Mouse (Mus musculus): ENCODE results near the gene Zdhhc20. TPM values are rescaled to one million over a fixed set of nuclear protein-coding genes. Genes with fewer than 3 reads are reported as not detected.
"Not testable (repeated sequence)": the region's sequence is repeated elsewhere in the genome, so short reads cannot be mapped to it uniquely, and the experiment has no call there.

Zdhhc20 gene
- polyA plus RNA-seq, 1 experiment from 2014 or later = 46.7 TPM

DNA sequence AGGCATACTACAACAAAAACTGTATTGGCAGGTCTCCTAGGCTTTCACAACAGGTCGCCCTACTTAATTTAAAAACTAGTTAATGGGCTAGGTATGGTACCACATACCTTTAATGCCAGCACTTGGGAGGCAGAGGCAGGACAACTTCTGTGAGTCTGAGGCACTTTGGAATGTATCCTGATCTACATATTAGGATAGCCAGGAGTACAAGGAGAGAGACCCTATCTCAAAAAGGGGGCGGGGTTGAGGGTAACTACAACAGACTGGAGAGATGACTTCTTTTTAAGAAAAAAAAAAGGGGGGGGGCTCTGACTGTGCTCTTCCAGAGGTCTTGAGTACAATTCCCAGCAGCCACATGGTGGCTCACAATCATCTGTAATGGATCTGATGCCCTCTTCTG, 41.4 kb downstream of the Zdhhc20 start:
- H3K27me3 ChIP-seq (replicated peaks; ENCODE audit: control insufficient read depth, insufficient read depth, low read length) = no peaks in the 10 kb centered on the region
- H3K9me3 ChIP-seq (ENCODE audit: control insufficient read depth, low read length) = no peaks in the 10 kb centered on the region
- no peak overlapping the region for H3K4me3 ChIP-seq (replicated peaks; ENCODE audit: low read length)
- no peak overlapping the region for H3K27ac ChIP-seq (ENCODE audit: low read length)
- no peaks in the 10 kb centered on the region for H3K4me1 ChIP-seq (replicated peaks; ENCODE audit: control insufficient read depth, insufficient read depth, low read length)
- no peaks in the 10 kb centered on the region; the same call in none of the 2 replicates for H3K36me3 ChIP-seq (ENCODE audit: control insufficient read depth, insufficient read depth)
- no peak overlapping the region for H3K4me2 ChIP-seq (ENCODE audit: low read length)
- 100% methylated on average over 2 of the region's 2 CpGs for WGBS
- H3K9ac ChIP-seq (replicated peaks; ENCODE audit: low read depth, low read length) = no peak overlapping the region
- ATAC-seq = no peak

DNA sequence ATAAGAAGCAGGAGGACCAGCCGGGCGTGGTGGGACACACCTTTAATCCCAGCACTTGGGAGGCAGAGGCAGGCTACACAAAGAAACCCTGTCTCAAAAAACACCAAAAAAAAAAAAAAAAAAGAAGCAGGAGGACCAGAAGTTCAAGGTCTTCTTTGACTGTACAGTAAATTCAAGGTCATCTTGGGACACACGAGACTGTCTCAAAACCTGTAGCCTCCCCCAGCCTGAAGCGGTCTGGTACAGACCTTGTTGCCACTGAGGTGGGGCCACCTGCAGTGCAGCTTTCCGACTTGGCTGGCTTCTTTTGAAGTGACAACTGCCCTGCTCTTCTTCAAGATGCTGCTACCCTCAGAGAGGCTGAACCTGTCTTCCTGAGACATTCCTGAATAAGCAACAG, 42.0 kb downstream of the Zdhhc20 start:
- H3K27ac ChIP-seq (ENCODE audit: low read length); H3K27me3 ChIP-seq (replicated peaks; ENCODE audit: control insufficient read depth, insufficient read depth, low read length); H3K9ac ChIP-seq (replicated peaks; ENCODE audit: low read depth, low read length); H3K9me3 ChIP-seq (ENCODE audit: control insufficient read depth, low read length); H3K36me3 ChIP-seq (ENCODE audit: control insufficient read depth, insufficient read depth); ATAC-seq; H3K4me2 ChIP-seq (ENCODE audit: low read length); H3K4me1 ChIP-seq (replicated peaks; ENCODE audit: control insufficient read depth, insufficient read depth, low read length); H3K4me3 ChIP-seq (replicated peaks; ENCODE audit: low read length): not testable (repeated sequence)
- WGBS = 86% methylated on average over 5 of the region's 5 CpGs

DNA sequence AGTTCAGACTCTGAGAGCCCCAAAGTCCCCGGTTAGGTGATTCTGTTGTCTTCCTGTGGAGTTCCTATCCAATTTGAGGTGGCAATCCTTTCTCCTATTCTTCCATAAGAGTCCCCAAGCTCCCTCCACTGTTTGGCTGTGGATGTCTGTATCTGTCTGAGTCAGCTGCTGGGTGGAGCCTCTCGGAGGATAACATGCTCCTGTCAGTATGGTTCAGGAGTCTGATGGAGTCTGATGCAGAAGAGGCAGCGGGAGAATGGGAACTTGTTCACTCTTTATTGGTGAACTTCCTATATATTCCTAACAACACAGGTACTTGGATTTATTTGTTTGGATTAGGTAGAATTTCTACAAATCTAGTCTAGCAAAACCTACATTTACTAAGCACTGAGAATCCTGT, 45.5 kb downstream of the Zdhhc20 start:
- 92% methylated on average over 3 of the region's 3 CpGs for WGBS
- no peak overlapping the region for H3K9ac ChIP-seq (replicated peaks; ENCODE audit: low read depth, low read length)
- H3K4me1 ChIP-seq (replicated peaks; ENCODE audit: control insufficient read depth, insufficient read depth, low read length) = no peaks in the 10 kb centered on the region
- H3K27ac ChIP-seq (ENCODE audit: low read length) = no peak overlapping the region
- no peak overlapping the region for H3K4me3 ChIP-seq (replicated peaks; ENCODE audit: low read length)
- ATAC-seq = no peak
- no peaks in the 10 kb centered on the region for H3K9me3 ChIP-seq (ENCODE audit: control insufficient read depth, low read length)
- H3K4me2 ChIP-seq (ENCODE audit: low read length) = no peak overlapping the region
- H3K36me3 ChIP-seq (ENCODE audit: control insufficient read depth, insufficient read depth) = peaks cover 9% of the 10 kb centered on the region
- H3K27me3 ChIP-seq (replicated peaks; ENCODE audit: control insufficient read depth, insufficient read depth, low read length) = no peaks in the 10 kb centered on the region

DNA sequence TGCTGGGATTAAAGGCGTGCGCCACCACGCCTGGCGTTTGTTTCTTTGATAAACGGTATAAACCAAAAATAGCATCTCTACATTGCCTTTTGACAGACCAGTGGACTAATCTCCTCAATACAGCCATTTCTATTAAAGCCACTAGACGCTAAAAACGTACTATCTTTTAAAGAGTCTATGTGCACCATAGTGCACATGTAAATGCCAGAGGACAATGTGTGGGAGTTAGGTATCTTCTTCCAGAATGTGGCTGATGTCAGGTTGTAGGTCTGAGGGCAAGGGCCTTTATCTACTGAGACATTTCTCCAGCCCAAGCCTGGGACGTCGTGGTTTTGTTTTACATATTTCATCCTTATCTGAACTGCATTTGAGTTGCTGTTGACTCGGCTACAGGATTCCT, 54.9 kb downstream of the Zdhhc20 start:
- Histone ChIP-seq H3K9me3 (ENCODE audit: control insufficient read depth, low read length) (no peaks in the 10 kb centered on the region), H3K9ac (replicated peaks; ENCODE audit: low read depth, low read length) (no peak overlapping the region), H3K4me1 (replicated peaks; ENCODE audit: control insufficient read depth, insufficient read depth, low read length) (no peaks in the 10 kb centered on the region), H3K27ac (ENCODE audit: low read length) (no peak overlapping the region), H3K36me3 (ENCODE audit: control insufficient read depth, insufficient read depth) (peaks cover 18% of the 10 kb centered on the region), H3K27me3 (replicated peaks; ENCODE audit: control insufficient read depth, insufficient read depth, low read length) (no peaks in the 10 kb centered on the region), H3K4me3 (replicated peaks; ENCODE audit: low read length) (no peak overlapping the region), H3K4me2 (ENCODE audit: low read length) (no peak overlapping the region)
- no peak for ATAC-seq
- 93% methylated on average over 10 of the region's 10 CpGs for WGBS

DNA sequence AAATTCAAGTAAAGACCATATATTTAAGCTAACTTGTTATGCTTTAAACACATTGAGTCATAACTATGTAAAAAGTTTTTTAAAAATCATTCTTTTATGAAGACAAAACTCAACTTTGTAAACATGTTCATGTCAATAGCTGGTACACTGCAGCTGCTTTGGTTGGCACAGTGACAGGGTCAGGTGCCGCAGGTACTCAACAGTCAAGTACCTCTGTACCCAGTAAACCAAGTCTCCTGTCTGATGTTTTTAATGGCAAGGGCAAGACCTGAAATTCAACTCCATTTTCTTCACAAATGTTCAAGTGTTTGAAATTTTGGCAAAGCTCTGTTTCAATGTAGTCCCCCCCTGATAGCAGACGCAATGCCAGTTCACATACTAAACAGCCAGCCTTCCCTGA, 56.5 kb downstream of the Zdhhc20 start:
- no peak overlapping the region for H3K4me2 ChIP-seq (ENCODE audit: low read length)
- no peak overlapping the region for H3K27ac ChIP-seq (ENCODE audit: low read length)
- peaks cover 14% of the 10 kb centered on the region for H3K36me3 ChIP-seq (ENCODE audit: control insufficient read depth, insufficient read depth)
- ATAC-seq = no peak
- H3K9ac ChIP-seq (replicated peaks; ENCODE audit: low read depth, low read length) = no peak overlapping the region
- no peak overlapping the region for H3K4me3 ChIP-seq (replicated peaks; ENCODE audit: low read length)
- H3K27me3 ChIP-seq (replicated peaks; ENCODE audit: control insufficient read depth, insufficient read depth, low read length) = no peaks in the 10 kb centered on the region
- WGBS = 90% methylated on average over 2 of the region's 2 CpGs
- H3K4me1 ChIP-seq (replicated peaks; ENCODE audit: control insufficient read depth, insufficient read depth, low read length) = no peaks in the 10 kb centered on the region
- no peaks in the 10 kb centered on the region for H3K9me3 ChIP-seq (ENCODE audit: control insufficient read depth, low read length)

DNA sequence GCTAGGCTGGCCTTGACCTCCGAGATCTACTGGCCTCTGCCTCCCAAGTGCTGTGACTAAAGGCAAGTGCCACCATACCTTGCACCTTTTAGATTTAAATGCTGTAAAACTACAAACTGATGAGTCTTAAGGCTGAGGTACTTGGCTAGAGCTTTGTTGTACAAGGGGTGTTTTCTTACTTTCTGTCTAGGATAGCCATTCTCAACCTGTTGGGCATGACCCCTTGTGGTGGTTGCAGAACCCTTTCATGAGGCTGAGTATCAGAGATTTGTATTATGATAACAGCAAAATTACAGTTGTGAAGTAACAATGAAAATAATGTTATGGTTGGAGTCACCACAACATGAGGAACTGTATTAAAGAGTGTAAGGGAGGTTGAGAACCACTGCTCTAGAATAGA, 62.8 kb downstream of the Zdhhc20 start:
- Histone ChIP-seq H3K9me3 (ENCODE audit: control insufficient read depth, low read length) (no peaks in the 10 kb centered on the region), H3K27ac (ENCODE audit: low read length) (no peak overlapping the region), H3K4me3 (replicated peaks; ENCODE audit: low read length) (peak overlapping the region; percentile 85), H3K27me3 (replicated peaks; ENCODE audit: control insufficient read depth, insufficient read depth, low read length) (no peaks in the 10 kb centered on the region), H3K4me2 (ENCODE audit: low read length) (peak overlapping the region; percentile 61), H3K9ac (replicated peaks; ENCODE audit: low read depth, low read length) (peak overlapping the region; percentile 83; the same call in 1 of the 2 replicates), H3K36me3 (ENCODE audit: control insufficient read depth, insufficient read depth) (no peaks in the 10 kb centered on the region), H3K4me1 (replicated peaks; ENCODE audit: control insufficient read depth, insufficient read depth, low read length) (peaks cover 17% of the 10 kb centered on the region)
- ATAC-seq = no peak
- 68% methylated on average over 1 of the region's 1 CpGs for WGBS

DNA sequence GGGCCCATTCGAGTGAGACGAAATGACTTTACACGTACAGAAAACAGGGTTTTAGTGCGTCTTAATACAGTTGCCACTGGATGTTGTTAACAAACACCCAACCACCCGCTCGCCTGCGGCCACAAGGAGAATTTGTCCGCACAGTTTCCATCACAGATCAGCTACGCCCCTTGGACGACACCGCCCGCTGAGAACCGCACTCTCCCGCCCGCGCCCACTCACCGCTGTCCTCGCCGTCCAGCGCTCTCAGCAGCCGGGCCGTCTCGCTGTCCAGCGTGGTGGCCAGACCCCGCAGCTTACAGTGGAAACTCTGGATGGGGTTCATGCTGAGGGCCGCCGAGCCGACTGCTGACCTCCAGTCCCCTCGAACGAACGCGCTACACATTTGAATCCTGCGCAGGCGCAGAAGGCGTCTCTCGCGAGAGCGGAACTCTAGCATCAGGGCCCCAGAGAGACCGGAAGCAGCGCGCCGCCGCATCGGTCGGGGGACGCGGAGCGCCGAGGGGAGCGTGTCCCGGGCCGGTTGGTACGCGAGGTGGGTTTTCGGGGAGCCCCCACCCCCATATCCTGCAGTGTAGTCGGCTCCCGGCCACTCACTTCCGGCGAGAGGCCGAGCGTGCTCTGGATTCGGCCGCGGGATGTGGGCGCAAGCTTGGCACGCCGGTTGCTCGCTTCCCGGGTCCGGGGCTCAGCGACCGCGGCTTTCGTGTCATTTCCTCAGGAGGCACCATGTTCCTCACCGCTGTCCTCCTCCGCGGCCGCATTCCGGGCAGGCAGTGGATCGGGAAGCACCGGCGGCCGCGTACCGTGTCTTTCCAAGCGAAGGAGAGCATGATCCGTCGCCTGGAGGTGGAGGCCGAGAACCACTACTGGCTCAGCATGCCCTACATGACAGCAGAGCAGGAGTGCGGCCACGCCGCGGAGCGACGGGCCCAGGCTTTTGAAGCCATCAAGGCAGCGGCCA, 64.0 kb downstream of the Zdhhc20 start, which contains the start of the genes Ska3 and Mrpl57:
Gene Ska3 (minus strand): TSS at position 398 of the 964 bp plus-strand sequence.
Gene Mrpl57 (plus strand): TSS at position 447 of the 964 bp plus-strand sequence.
- Histone ChIP-seq H3K27ac (ENCODE audit: low read length) (peak within 1 kb of the TSS; percentile 90), H3K27me3 (replicated peaks; ENCODE audit: control insufficient read depth, insufficient read depth, low read length) (no peaks in the 10 kb centered on the region), H3K9me3 (ENCODE audit: control insufficient read depth, low read length) (no peaks in the 10 kb centered on the region), H3K4me3 (replicated peaks; ENCODE audit: low read length) (peak within 1 kb of the TSS; percentile 85), H3K9ac (replicated peaks; ENCODE audit: low read depth, low read length) (peak within 1 kb of the TSS; percentile 83), H3K36me3 (ENCODE audit: control insufficient read depth, insufficient read depth) (peaks cover 4% of the 10 kb centered on the region; the same call in 1 of the 2 replicates), H3K4me2 (ENCODE audit: low read length) (peak within 1 kb of the TSS; percentile 61), H3K4me1 (replicated peaks; ENCODE audit: control insufficient read depth, insufficient read depth, low read length) (peaks cover 17% of the 10 kb centered on the region)
- ATAC-seq = peak; percentile 97
- WGBS = under 1% methylated on average over 96 of the region's 96 CpGs

DNA sequence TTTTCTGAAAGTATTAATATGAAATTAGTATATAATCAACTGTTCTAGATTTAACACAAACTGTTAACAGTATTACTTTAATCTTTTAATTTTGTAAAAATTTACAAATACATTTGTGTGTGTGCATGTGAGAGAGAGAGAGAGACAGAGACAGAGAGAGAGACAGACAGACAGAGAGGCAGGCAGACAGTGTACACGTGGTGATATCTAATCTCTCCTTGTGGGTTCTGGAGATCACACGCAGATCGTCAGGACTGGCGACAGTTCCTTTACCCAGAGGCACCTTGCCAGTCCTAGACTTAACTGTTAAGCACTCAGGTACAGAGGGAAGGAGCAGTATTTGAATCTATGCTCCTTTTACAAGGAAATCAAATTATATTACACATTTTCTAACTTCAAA, 69.2 kb downstream of the Zdhhc20 start:
- WGBS = 83% methylated on average over 4 of the region's 4 CpGs
- peaks cover 4% of the 10 kb centered on the region; the same call in 1 of the 2 replicates for H3K36me3 ChIP-seq (ENCODE audit: control insufficient read depth, insufficient read depth)
- no peak for ATAC-seq
- no peak overlapping the region for H3K9ac ChIP-seq (replicated peaks; ENCODE audit: low read depth, low read length)
- no peak overlapping the region for H3K4me3 ChIP-seq (replicated peaks; ENCODE audit: low read length)
- H3K27me3 ChIP-seq (replicated peaks; ENCODE audit: control insufficient read depth, insufficient read depth, low read length) = no peaks in the 10 kb centered on the region
- no peaks in the 10 kb centered on the region for H3K9me3 ChIP-seq (ENCODE audit: control insufficient read depth, low read length)
- H3K4me1 ChIP-seq (replicated peaks; ENCODE audit: control insufficient read depth, insufficient read depth, low read length) = peaks cover 7% of the 10 kb centered on the region
- H3K4me2 ChIP-seq (ENCODE audit: low read length) = no peak overlapping the region
- no peak overlapping the region for H3K27ac ChIP-seq (ENCODE audit: low read length)

DNA sequence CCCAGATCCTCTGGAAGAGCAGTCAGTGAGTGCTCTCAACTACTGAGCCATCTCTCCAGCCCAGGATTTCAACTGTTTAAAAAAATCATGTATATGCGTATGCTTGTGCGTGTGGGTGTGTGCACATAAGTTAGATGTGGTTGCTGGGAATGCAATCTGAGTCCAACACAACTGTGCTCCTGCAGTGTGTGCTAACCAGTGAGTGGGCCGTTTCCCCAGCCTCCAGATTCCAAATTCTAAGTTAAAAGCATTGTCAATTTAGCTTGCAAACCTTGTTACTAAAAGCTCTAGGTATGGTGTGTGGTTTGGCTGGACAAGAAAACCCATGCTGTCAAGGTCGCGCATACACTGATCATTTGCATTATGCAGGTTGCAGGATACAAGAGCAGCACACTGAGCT, 78.2 kb downstream of the Zdhhc20 start:
- no peak for ATAC-seq

More for the DNA sequence above, 78.2 kb downstream of the Zdhhc20 start:
- Histone ChIP-seq H3K27me3 (replicated peaks; ENCODE audit: control insufficient read depth, insufficient read depth, low read length) (no peaks in the 10 kb centered on the region), H3K36me3 (ENCODE audit: control insufficient read depth, insufficient read depth) (peaks cover 9% of the 10 kb centered on the region; the same call in 1 of the 2 replicates), H3K4me2 (ENCODE audit: low read length) (no peak overlapping the region), H3K4me3 (replicated peaks; ENCODE audit: low read length) (no peak overlapping the region), H3K9me3 (ENCODE audit: control insufficient read depth, low read length) (no peaks in the 10 kb centered on the region), H3K4me1 (replicated peaks; ENCODE audit: control insufficient read depth, insufficient read depth, low read length) (no peaks in the 10 kb centered on the region), H3K9ac (replicated peaks; ENCODE audit: low read depth, low read length) (no peak overlapping the region), H3K27ac (ENCODE audit: low read length) (no peak overlapping the region)
- WGBS = 94% methylated on average over 5 of the region's 5 CpGs
